In the genomic region with DNA sequence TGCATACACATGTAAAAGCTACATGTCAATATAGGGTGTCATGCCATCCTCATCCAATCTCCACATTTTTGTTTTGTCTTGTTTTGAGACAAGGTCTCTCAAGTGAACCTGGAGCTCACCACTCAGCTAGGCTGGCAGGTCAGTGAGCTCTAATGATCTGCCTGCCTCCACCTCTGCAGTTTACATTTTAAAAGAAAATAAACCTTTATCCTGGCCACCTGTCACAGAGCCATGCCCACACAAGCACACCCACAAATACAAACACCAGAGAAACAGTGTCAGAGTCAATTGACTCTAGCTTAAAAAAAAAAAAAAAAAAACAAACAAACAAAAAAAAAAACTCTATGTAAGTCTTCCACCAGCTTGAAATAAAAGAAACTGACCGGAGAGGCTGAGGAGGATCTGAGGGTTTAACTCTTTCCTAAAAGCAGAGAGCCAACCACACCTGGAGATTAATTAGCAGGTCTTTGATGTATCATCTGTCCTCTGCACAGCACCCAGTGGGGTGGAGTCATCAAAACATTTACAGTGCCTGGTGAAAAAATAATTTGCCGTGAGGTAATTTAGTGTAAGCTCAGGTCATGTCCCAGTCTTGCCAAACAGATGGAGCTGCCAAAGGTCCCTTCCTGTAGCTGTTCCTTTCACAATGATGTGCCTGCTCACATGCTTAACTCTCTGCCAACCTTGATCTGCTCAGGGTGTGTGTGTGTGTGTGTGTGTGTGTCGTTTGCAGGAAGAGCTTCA, we compare ENCODE assay signal across 12 mouse cellular contexts.
DNase-seq lines count a peak whose midpoint lies in the region; ATAC-seq and TF ChIP-seq lines count a peak whose summit lies in the region.
"Had no signal": no experiment of that assay in that cellular context is flagged by ENCODE, and none has a peak within 500 bp of the region (broad histone marks: within the 10 kb centered on the region; RNA-seq: fewer than 3 reads in every experiment).

No protein-coding gene starts in this region.

- DNase-seq in gastrocnemius, adult 2 months: peak; percentile 23
- DNase-seq in gastrocnemius, adult 18-20 months (ENCODE audit: low spot score): no peak
- DNase-seq in lung, postnatal 0 days (ENCODE audit: low spot score): peak; percentile 19
- DNase-seq in lung, postnatal 4 days: no peak
- peak; percentile 19 for DNase-seq in heart, postnatal 4 days
- no peak for DNase-seq in left cerebral cortex, adult 9 months (ENCODE audit: low spot score in 2 of 2)
- no peak for DNase-seq in cerebellum, postnatal 4 days (ENCODE audit: low spot score in 2 of 2)

- H3K4me2 ChIP-seq in lung, postnatal 0 days (replicated peaks; ENCODE audit: low read depth, low read length): no peak overlapping the region
- H3K4me2 ChIP-seq: embryonic facial prominence, embryonic 13.5 days had no signal

- no peaks in the 10 kb centered on the region; the same call in 1 of the 2 replicates for H3K4me1 ChIP-seq in lung, postnatal 0 days (ENCODE audit: insufficient read depth, low read depth, low read length)

- 0 out of 2 replicates have a peak, but pooled peaks have one; percentile 23 for ATAC-seq in lung, postnatal 0 days
- no peak for ATAC-seq in erythroblast, adult 5-6 weeks (replicated peaks; ENCODE audit: low FRiP score, poor library complexity, severe bottlenecking)
- ATAC-seq: CD4-positive, CD25-positive, alpha-beta regulatory T cell, adult 4 months had no signal

- no peaks in the 10 kb centered on the region for H3K36me3 ChIP-seq in lung, postnatal 0 days (ENCODE audit: insufficient read depth, low read length)

- H3K9me3 ChIP-seq in lung, postnatal 0 days (ENCODE audit: low read length): no peaks in the 10 kb centered on the region
- H3K9me3 ChIP-seq: embryonic facial prominence, embryonic 13.5 days had no signal

- no peak overlapping the region for H3K27ac ChIP-seq in gastrocnemius, adult 2 months
- H3K27ac ChIP-seq in lung, postnatal 0 days (ENCODE audit: low read length): no peak overlapping the region
- H3K27ac ChIP-seq: embryonic facial prominence, embryonic 13.5 days; left cerebral cortex, adult 2 months had no signal

- no peak for TF ChIP-seq CTCF in gastrocnemius, adult 2 months (IDR thresholded peaks at IDR 0.05)
- no peak for TF ChIP-seq CTCF in lung, postnatal 0 days (IDR thresholded peaks at IDR 0.05)

- no peak for TF ChIP-seq EP300 in lung, postnatal 0 days (IDR thresholded peaks at IDR 0.05)

- WGBS in lung, postnatal 0 days: 41% methylated on average over 3 of the region's 3 CpGs

- H3K9ac ChIP-seq in lung, postnatal 0 days (replicated peaks; ENCODE audit: low read depth): no peak overlapping the region
- H3K9ac ChIP-seq: embryonic facial prominence, embryonic 13.5 days had no signal

- intact Hi-C loops in gastrocnemius, adult 2 months (cut with DNase I): loop anchor here (10.0 kb wide), 1 partner anchor 1315 kb away; no protein-coding TSS in a partner anchor

- no peak overlapping the region for H3K4me3 ChIP-seq in gastrocnemius, adult 2 months
- no peak overlapping the region for H3K4me3 ChIP-seq in lung, postnatal 0 days (ENCODE audit: low read depth, low read length)
- H3K4me3 ChIP-seq: embryonic facial prominence, embryonic 13.5 days; left cerebral cortex, adult 2 months; myocyte had no signal

- no peaks in the 10 kb centered on the region for H3K27me3 ChIP-seq in lung, postnatal 0 days (replicated peaks; ENCODE audit: insufficient read depth, low read length)
- H3K27me3 ChIP-seq: embryonic facial prominence, embryonic 13.5 days had no signal

Comparison
In these comparisons a context has a peak if more than half of its experiments do, and no peak if none do; other contexts are left out.
1. DNase-seq: peak in gastrocnemius, adult 2 months (single experiment), lung, postnatal 0 days (single experiment) and heart, postnatal 4 days (single experiment); none in gastrocnemius, adult 18-20 months (single experiment), lung, postnatal 4 days (0 of 2), left cerebral cortex, adult 9 months (0 of 2) and cerebellum, postnatal 4 days (0 of 2).